Mouse (Mus musculus): ENCODE data around the gene Mgat1. TPM values are rescaled to one million over a fixed set of nuclear protein-coding genes. Genes with fewer than 3 reads are reported as not detected.

Gene Mgat1
- polyA plus RNA-seq, 1 experiment from 2014 or later = 34.0 TPM

- H3K4me2 ChIP-seq = no peak overlapping the region
- H3K27ac ChIP-seq = no peak overlapping the region
- no peak overlapping the region for H3K4me3 ChIP-seq
- no peaks in the 10 kb centered on the region for H3K9me3 ChIP-seq
- 95% methylated on average over 6 of the region's 6 CpGs for WGBS
- H3K27me3 ChIP-seq = no peaks in the 10 kb centered on the region
- ATAC-seq (ENCODE audit: low FRiP score) = no peak
- H3K4me1 ChIP-seq (replicated peaks) = peaks cover 35% of the 10 kb centered on the region
- no peak overlapping the region for H3K9ac ChIP-seq
- peaks cover 16% of the 10 kb centered on the region; the same call in 1 of the 2 replicates for H3K36me3 ChIP-seq
These were observed 9.0 kb downstream of the Mgat1 start for GRCm38 (mm10) chr11:49253035-49253434.

DNA sequence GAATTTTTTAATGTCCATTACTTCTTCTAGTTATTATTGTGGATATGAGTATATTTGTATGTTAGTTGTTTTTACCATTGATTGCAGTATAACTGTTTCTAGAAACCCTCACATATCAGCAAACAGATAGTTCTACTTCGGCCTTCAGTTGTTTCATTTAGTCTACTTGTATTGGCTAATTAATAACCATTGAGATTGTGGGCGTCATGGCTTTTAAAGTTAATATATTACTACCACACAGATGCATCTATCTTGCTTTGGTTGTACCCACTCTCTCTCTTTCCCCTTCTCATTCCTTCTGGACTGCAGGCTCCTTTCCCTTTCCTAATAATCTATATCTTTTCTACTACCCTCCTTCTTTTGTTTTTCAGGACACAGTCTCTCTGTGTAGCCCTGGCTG lies 15.3 kb downstream of the Mgat1 start:
- Histone ChIP-seq H3K27me3 (no peaks in the 10 kb centered on the region), H3K4me2 (no peak overlapping the region), H3K9ac (no peak overlapping the region), H3K9me3 (no peaks in the 10 kb centered on the region), H3K27ac (no peak overlapping the region), H3K36me3 (peaks cover 36% of the 10 kb centered on the region), H3K4me3 (no peak overlapping the region), H3K4me1 (replicated peaks) (no peaks in the 10 kb centered on the region)
- 98% methylated on average over 2 of the region's 2 CpGs for WGBS
- ATAC-seq (ENCODE audit: low FRiP score) = no peak

GRCm38 (mm10) chr11:49259829-49260228 lies 15.8 kb downstream of the Mgat1 start:
- no peak overlapping the region for H3K27ac ChIP-seq
- no peaks in the 10 kb centered on the region for H3K4me1 ChIP-seq (replicated peaks)
- ATAC-seq (ENCODE audit: low FRiP score) = no peak
- 92% methylated on average over 1 of the region's 1 CpGs for WGBS
- no peak overlapping the region for H3K9ac ChIP-seq
- H3K36me3 ChIP-seq = peaks cover 32% of the 10 kb centered on the region
- H3K4me2 ChIP-seq = no peak overlapping the region
- H3K4me3 ChIP-seq = no peak overlapping the region
- no peaks in the 10 kb centered on the region for H3K27me3 ChIP-seq
- H3K9me3 ChIP-seq = no peaks in the 10 kb centered on the region

DNA sequence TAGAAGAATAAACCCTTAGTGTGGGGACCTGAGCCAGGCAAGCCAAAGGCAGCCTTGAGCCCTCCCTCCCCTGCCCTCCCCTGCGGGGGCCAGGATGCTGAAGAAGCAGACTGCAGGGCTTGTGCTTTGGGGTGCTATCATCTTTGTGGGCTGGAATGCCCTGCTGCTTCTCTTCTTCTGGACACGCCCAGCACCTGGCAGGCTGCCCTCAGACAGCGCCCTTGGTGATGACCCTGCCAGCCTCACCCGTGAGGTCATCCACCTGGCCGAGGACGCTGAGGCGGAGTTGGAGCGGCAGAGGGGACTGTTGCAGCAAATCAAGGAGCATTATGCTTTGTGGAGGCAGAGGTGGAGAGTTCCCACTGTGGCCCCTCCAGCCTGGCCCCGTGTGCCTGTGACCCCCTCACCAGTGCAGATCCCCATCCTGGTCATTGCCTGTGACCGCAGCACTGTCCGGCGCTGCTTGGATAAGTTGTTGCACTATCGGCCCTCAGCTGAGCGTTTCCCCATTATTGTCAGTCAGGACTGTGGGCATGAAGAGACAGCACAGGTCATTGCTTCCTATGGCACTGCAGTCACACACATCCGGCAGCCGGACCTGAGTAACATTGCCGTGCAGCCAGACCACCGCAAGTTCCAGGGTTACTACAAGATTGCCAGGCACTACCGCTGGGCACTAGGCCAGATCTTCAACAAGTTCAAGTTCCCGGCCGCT lies 16.8 kb downstream of the Mgat1 start:
- Histone ChIP-seq H3K27ac (no peak overlapping the region), H3K9ac (no peak overlapping the region), H3K4me2 (no peak overlapping the region), H3K4me3 (no peak overlapping the region), H3K36me3 (peaks cover 30% of the 10 kb centered on the region), H3K9me3 (no peaks in the 10 kb centered on the region), H3K4me1 (replicated peaks) (no peaks in the 10 kb centered on the region), H3K27me3 (no peaks in the 10 kb centered on the region)
- no peak for ATAC-seq (ENCODE audit: low FRiP score)
- WGBS = 95% methylated on average over 21 of the region's 21 CpGs

GRCm38 (mm10) chr11:49261313-49261855 lies 17.4 kb downstream of the Mgat1 start:
- Histone ChIP-seq H3K27ac (no peak overlapping the region), H3K36me3 (peaks cover 30% of the 10 kb centered on the region), H3K4me3 (no peak overlapping the region), H3K9me3 (no peaks in the 10 kb centered on the region), H3K9ac (no peak overlapping the region), H3K4me2 (no peak overlapping the region), H3K27me3 (no peaks in the 10 kb centered on the region), H3K4me1 (replicated peaks) (no peaks in the 10 kb centered on the region)
- 92% methylated on average over 14 of the region's 14 CpGs for WGBS
- ATAC-seq (ENCODE audit: low FRiP score) = no peak

- WGBS = 92% methylated on average over 5 of the region's 5 CpGs
These were observed 18.3 kb downstream of the Mgat1 start for GRCm38 (mm10) chr11:49262286-49262685.

GRCm38 (mm10) chr11:49263149-49263548 lies 19.2 kb downstream of the Mgat1 start:
- Histone ChIP-seq H3K9ac (no peak overlapping the region), H3K27ac (no peak overlapping the region), H3K36me3 (peaks cover 34% of the 10 kb centered on the region), H3K4me1 (replicated peaks) (no peaks in the 10 kb centered on the region), H3K9me3 (no peaks in the 10 kb centered on the region), H3K4me2 (no peak overlapping the region), H3K4me3 (no peak overlapping the region), H3K27me3 (no peaks in the 10 kb centered on the region)
- 93% methylated on average over 6 of the region's 6 CpGs for WGBS
- ATAC-seq (ENCODE audit: low FRiP score) = no peak

More at GRCm38 (mm10) chr11:49262286-49262685, 18.3 kb downstream of the Mgat1 start:
- Histone ChIP-seq H3K4me1 (replicated peaks) (no peaks in the 10 kb centered on the region), H3K27me3 (no peaks in the 10 kb centered on the region), H3K9ac (peak overlapping the region; percentile 49; the same call in 1 of the 2 replicates), H3K27ac (no peak overlapping the region), H3K36me3 (peaks cover 34% of the 10 kb centered on the region), H3K9me3 (no peaks in the 10 kb centered on the region), H3K4me3 (no peak overlapping the region), H3K4me2 (no peak overlapping the region)
- ATAC-seq (ENCODE audit: low FRiP score) = no peak

- Histone ChIP-seq H3K36me3 (peaks cover 32% of the 10 kb centered on the region), H3K27me3 (no peaks in the 10 kb centered on the region), H3K9ac (no peak overlapping the region), H3K9me3 (no peaks in the 10 kb centered on the region), H3K4me1 (replicated peaks) (no peaks in the 10 kb centered on the region), H3K4me3 (no peak overlapping the region), H3K4me2 (no peak overlapping the region), H3K27ac (no peak overlapping the region)
- no peak for ATAC-seq (ENCODE audit: low FRiP score)
- 92% methylated on average over 7 of the region's 7 CpGs for WGBS
These were observed 20.1 kb downstream of the Mgat1 start for GRCm38 (mm10) chr11:49264081-49264480.

- Histone ChIP-seq H3K36me3 (peaks cover 32% of the 10 kb centered on the region), H3K4me3 (no peak overlapping the region), H3K4me1 (replicated peaks) (no peaks in the 10 kb centered on the region), H3K27ac (no peak overlapping the region), H3K9ac (no peak overlapping the region), H3K9me3 (no peaks in the 10 kb centered on the region), H3K27me3 (no peaks in the 10 kb centered on the region), H3K4me2 (no peak overlapping the region)
- no peak for ATAC-seq (ENCODE audit: low FRiP score)
- 86% methylated on average over 11 of the region's 11 CpGs for WGBS
These were observed 20.6 kb downstream of the Mgat1 start for GRCm38 (mm10) chr11:49264622-49265021.

DNA sequence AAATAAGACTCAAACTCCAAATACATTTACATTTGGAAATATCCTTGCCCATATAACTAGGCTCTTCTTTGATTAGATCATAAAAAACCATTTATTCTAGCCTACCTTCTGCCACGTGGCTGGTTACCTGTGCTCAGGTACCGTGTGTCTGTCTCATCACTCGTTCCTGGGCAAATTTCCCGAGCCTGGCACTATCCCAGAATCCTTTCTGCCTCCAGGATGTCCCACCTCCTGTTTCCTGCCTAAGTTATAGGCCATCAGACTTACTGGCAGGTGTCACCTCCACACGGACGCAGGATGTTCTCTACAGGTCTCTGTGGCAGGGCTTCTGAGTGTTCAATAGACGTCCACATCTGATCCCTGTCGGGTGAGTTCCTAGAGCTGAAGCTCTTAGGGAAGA lies 21.1 kb downstream of the Mgat1 start:
- WGBS = 84% methylated on average over 8 of the region's 8 CpGs
- Histone ChIP-seq H3K4me3 (no peak overlapping the region), H3K27ac (no peak overlapping the region), H3K9me3 (no peaks in the 10 kb centered on the region), H3K4me2 (no peak overlapping the region), H3K9ac (no peak overlapping the region), H3K36me3 (peaks cover 32% of the 10 kb centered on the region), H3K27me3 (no peaks in the 10 kb centered on the region), H3K4me1 (replicated peaks) (no peaks in the 10 kb centered on the region)
- ATAC-seq (ENCODE audit: low FRiP score) = no peak

GRCm38 (mm10) chr11:49266671-49267070 lies 22.7 kb downstream of the Mgat1 start:
- Histone ChIP-seq H3K27ac (no peak overlapping the region), H3K9ac (no peak overlapping the region), H3K9me3 (no peaks in the 10 kb centered on the region), H3K27me3 (no peaks in the 10 kb centered on the region), H3K36me3 (peaks cover 19% of the 10 kb centered on the region), H3K4me2 (no peak overlapping the region), H3K4me1 (replicated peaks) (no peaks in the 10 kb centered on the region), H3K4me3 (no peak overlapping the region)
- 90% methylated on average over 6 of the region's 6 CpGs for WGBS
- ATAC-seq (ENCODE audit: low FRiP score) = no peak

GRCm38 (mm10) chr11:49267316-49267715 lies 23.3 kb downstream of the Mgat1 start:
- Histone ChIP-seq H3K4me3 (no peak overlapping the region), H3K9me3 (no peaks in the 10 kb centered on the region), H3K36me3 (peaks cover 12% of the 10 kb centered on the region), H3K4me2 (no peak overlapping the region), H3K4me1 (replicated peaks) (no peaks in the 10 kb centered on the region), H3K27ac (no peak overlapping the region), H3K27me3 (no peaks in the 10 kb centered on the region), H3K9ac (no peak overlapping the region)
- WGBS = 91% methylated on average over 10 of the region's 10 CpGs
- ATAC-seq (ENCODE audit: low FRiP score) = no peak

- Histone ChIP-seq H3K27ac (no peak overlapping the region), H3K36me3 (peaks cover 7% of the 10 kb centered on the region), H3K4me3 (no peak overlapping the region), H3K9me3 (no peaks in the 10 kb centered on the region), H3K9ac (no peak overlapping the region), H3K4me2 (no peak overlapping the region), H3K27me3 (no peaks in the 10 kb centered on the region), H3K4me1 (replicated peaks) (no peaks in the 10 kb centered on the region)
- no peak for ATAC-seq (ENCODE audit: low FRiP score)
- 81% methylated on average over 15 of the region's 15 CpGs for WGBS
These were observed 24.1 kb downstream of the Mgat1 start for GRCm38 (mm10) chr11:49267970-49268579.
